ENCODE assay signal across 11 mouse cellular contexts in the genomic region with DNA sequence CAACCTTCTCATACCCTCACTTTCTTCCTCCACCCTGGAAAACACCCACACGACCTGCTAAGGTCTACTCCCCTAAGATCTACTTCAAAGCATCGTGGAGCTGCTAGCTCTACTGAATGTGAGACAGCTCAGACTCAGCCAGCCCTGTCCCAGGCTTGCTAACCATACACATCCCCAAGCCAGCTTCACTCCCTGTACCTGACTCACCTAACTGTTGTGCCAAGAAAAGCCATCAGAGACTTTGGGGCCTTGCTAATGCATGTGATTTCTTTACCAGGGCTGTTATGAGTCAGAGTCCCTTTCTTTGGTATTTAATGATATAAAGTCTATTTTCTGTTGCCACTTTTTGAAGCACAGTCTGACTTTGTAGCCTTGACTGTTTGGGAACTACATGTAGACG. TPM values are rescaled to one million over a fixed set of nuclear protein-coding genes. Genes with fewer than 3 reads are reported as not detected.
A peak's percentile ranks its signal among the peaks of the same experiment; 100 is the strongest.
DNase-seq lines count a peak whose midpoint lies in the region; ATAC-seq and TF ChIP-seq lines count a peak whose summit lies in the region.
"Had no signal": no experiment of that assay in that cellular context is flagged by ENCODE, and none has a peak within 500 bp of the region (broad histone marks: within the 10 kb centered on the region; RNA-seq: fewer than 3 reads in every experiment).

No protein-coding gene starts in this region.

- H3K4me2 ChIP-seq in lung, embryonic 16.5 days (ENCODE audit: low read depth, low read length) = peak overlapping the region; percentile 73
- H3K4me2 ChIP-seq in intestine, embryonic 16.5 days (ENCODE audit: low read depth, low read length) = peak overlapping the region; percentile 70; the same call in 1 of the 2 replicates
- H3K4me2 ChIP-seq in stomach, postnatal 0 days (replicated peaks; ENCODE audit: low read depth) = peak overlapping the region; percentile 74; the same call in 1 of the 2 replicates

- 51% methylated on average over 3 of the region's 3 CpGs for WGBS in lung, embryonic 16.5 days
- 69% methylated on average over 3 of the region's 3 CpGs for WGBS in intestine, embryonic 16.5 days
- 60% methylated on average over 3 of the region's 3 CpGs for WGBS in stomach, postnatal 0 days

- peak; percentile 59 for DNase-seq in adrenal gland, adult 2 months
- DNase-seq in adrenal gland, adult 18-20 months (ENCODE audit: low spot score in 2 of 2) = no peak
- DNase-seq in lung, adult 18-20 months = no peak
- no peak for DNase-seq in stomach, postnatal 0 days (ENCODE audit: low spot score)
- DNase-seq in right cerebral cortex, adult 2 months (ENCODE audit: low spot score in 2 of 2) = no peak
- DNase-seq in spleen, postnatal 4 days (ENCODE audit: low spot score in 2 of 2) = no peak
- DNase-seq: kidney, adult 8-10 months; liver, embryonic 13.5 days; thymus, adult 18-20 months had no signal

- H3K27me3 ChIP-seq in lung, embryonic 16.5 days (ENCODE audit: control insufficient read depth, insufficient read depth, low read depth, low read length) = no peaks in the 10 kb centered on the region
- no peaks in the 10 kb centered on the region for H3K27me3 ChIP-seq in intestine, embryonic 16.5 days (replicated peaks; ENCODE audit: control insufficient read depth, insufficient read depth, low read length)
- H3K27me3 ChIP-seq in stomach, postnatal 0 days (ENCODE audit: control insufficient read depth, insufficient read depth, low read length) = no peaks in the 10 kb centered on the region

- peak overlapping the region; percentile 21; the same call in 1 of the 2 replicates for H3K9ac ChIP-seq in lung, embryonic 16.5 days (ENCODE audit: low read length)
- H3K9ac ChIP-seq in intestine, embryonic 16.5 days (ENCODE audit: low read depth, low read length) = 0 out of 2 replicates have a peak overlapping the region, but pooled peaks have one; percentile 6
- H3K9ac ChIP-seq in stomach, postnatal 0 days (ENCODE audit: low read length) = peak overlapping the region; percentile 35; the same call in 1 of the 2 replicates

- no peak for TF ChIP-seq EP300 in stomach, postnatal 0 days (optimal IDR thresholded peaks at IDR 0.05)

- no peak for TF ChIP-seq CTCF in stomach, postnatal 0 days (IDR thresholded peaks at IDR 0.05; ENCODE audit: low read depth)

- H3K4me3 ChIP-seq in lung, embryonic 16.5 days (ENCODE audit: low read length) = peak overlapping the region; percentile 81
- H3K4me3 ChIP-seq in intestine, embryonic 16.5 days (ENCODE audit: low read length) = no peak overlapping the region
- H3K4me3 ChIP-seq in stomach, postnatal 0 days (ENCODE audit: low read depth, low read length) = no peak overlapping the region

- H3K9me3 ChIP-seq in lung, embryonic 16.5 days (ENCODE audit: control insufficient read depth, low read length) = peaks cover 4% of the 10 kb centered on the region; the same call in 1 of the 2 replicates
- 0 out of 2 replicates have a peak, but pooled peaks cover 5% of the 10 kb centered on the region for H3K9me3 ChIP-seq in intestine, embryonic 16.5 days (ENCODE audit: control insufficient read depth, low read length)
- no peaks in the 10 kb centered on the region for H3K9me3 ChIP-seq in stomach, postnatal 0 days (ENCODE audit: control insufficient read depth, low read length)
- H3K9me3 ChIP-seq: liver, embryonic 13.5 days had no signal

- no peak overlapping the region for H3K27ac ChIP-seq in lung, embryonic 16.5 days (ENCODE audit: low read length)
- no peak overlapping the region for H3K27ac ChIP-seq in intestine, embryonic 16.5 days (ENCODE audit: low read length)
- no peak overlapping the region; the same call in 1 of the 2 replicates for H3K27ac ChIP-seq in stomach, postnatal 0 days (replicated peaks)
- H3K27ac ChIP-seq: liver, embryonic 13.5 days had no signal

- H3K36me3 ChIP-seq in lung, embryonic 16.5 days (ENCODE audit: control insufficient read depth, insufficient read depth, low read length) = peaks cover 12% of the 10 kb centered on the region
- H3K36me3 ChIP-seq in intestine, embryonic 16.5 days (ENCODE audit: control insufficient read depth, insufficient read depth, low read length) = no peaks in the 10 kb centered on the region
- H3K36me3 ChIP-seq in stomach, postnatal 0 days (ENCODE audit: control insufficient read depth, insufficient read depth, low read length) = no peaks in the 10 kb centered on the region
- H3K36me3 ChIP-seq: liver, embryonic 13.5 days had no signal

- peaks cover 18% of the 10 kb centered on the region for H3K4me1 ChIP-seq in lung, embryonic 16.5 days (replicated peaks; ENCODE audit: control insufficient read depth, insufficient read depth, low read length)
- peaks cover 5% of the 10 kb centered on the region; the same call in 1 of the 2 replicates for H3K4me1 ChIP-seq in intestine, embryonic 16.5 days (ENCODE audit: control insufficient read depth, insufficient read depth, low read length)
- H3K4me1 ChIP-seq in stomach, postnatal 0 days (replicated peaks; ENCODE audit: control insufficient read depth, insufficient read depth) = no peaks in the 10 kb centered on the region

- ATAC-seq in lung, embryonic 16.5 days (ENCODE audit: low read depth) = no peak
- no peak for ATAC-seq in intestine, embryonic 16.5 days
- no peak for ATAC-seq in stomach, postnatal 0 days (ENCODE audit: low FRiP score, low TSS enrichment)

RNA-seq across cellular contexts. Expression of a gene that starts 1.9 kb away (rescaled TPM):
- total RNA-seq in adrenal gland, adult 2 months (2021) = 10 to 100 TPM; 13.6 to 32.2 TPM
- 33.7 and 49.8 TPM in 2 replicates for polyA plus RNA-seq in adrenal gland, adult 2 months (2012; rRNA removed)
- total RNA-seq in adrenal gland, adult 18-20 months (2021) = 10 to 100 TPM; 17.8 to 22.0 TPM
- 6.5 and 7.2 TPM in 2 replicates for polyA plus RNA-seq in lung, embryonic 16.5 days (2015; fragmentation: Nextera tagmentation; extraction: Ambion mirVana)
- 3.2 and 3.4 TPM in 2 replicates for polyA plus RNA-seq in intestine, embryonic 16.5 days (2015; fragmentation: Nextera tagmentation; extraction: Ambion mirVana)
- 3.5 and 5.0 TPM in 2 replicates for polyA plus RNA-seq in stomach, postnatal 0 days (2015; fragmentation: Nextera tagmentation; extraction: Ambion mirVana)

RNA-seq across cellular contexts. Expression of a gene that starts 35.9 kb away (rescaled TPM):
- total RNA-seq in adrenal gland, adult 2 months (2021) = not detected
- not detected in 2 replicates for polyA plus RNA-seq in adrenal gland, adult 2 months (2012; rRNA removed)
- not detected for total RNA-seq in adrenal gland, adult 18-20 months (2021)
- polyA plus RNA-seq in lung, embryonic 16.5 days (2015; fragmentation: Nextera tagmentation; extraction: Ambion mirVana) = not detected in 2 replicates
- polyA plus RNA-seq in intestine, embryonic 16.5 days (2015; fragmentation: Nextera tagmentation; extraction: Ambion mirVana) = not detected in 2 replicates
- polyA plus RNA-seq in stomach, postnatal 0 days (2015; fragmentation: Nextera tagmentation; extraction: Ambion mirVana) = not detected in 2 replicates
- polyA plus RNA-seq: liver, embryonic 13.5 days had no signal

RNA-seq across cellular contexts. Expression of a gene that starts 38.3 kb away (rescaled TPM):
- 10 to 100 TPM; 63.5 to 75.7 TPM for total RNA-seq in adrenal gland, adult 2 months (2021)
- polyA plus RNA-seq in adrenal gland, adult 2 months (2012; rRNA removed) = 22.5 and 25.2 TPM in 2 replicates
- total RNA-seq in adrenal gland, adult 18-20 months (2021) = 10 to 100 TPM; 58.7 to 62.7 TPM
- polyA plus RNA-seq in lung, embryonic 16.5 days (2015; fragmentation: Nextera tagmentation; extraction: Ambion mirVana) = 192 and 203 TPM in 2 replicates
- polyA plus RNA-seq in intestine, embryonic 16.5 days (2015; fragmentation: Nextera tagmentation; extraction: Ambion mirVana) = 126 and 144 TPM in 2 replicates
- polyA plus RNA-seq in stomach, postnatal 0 days (2015; fragmentation: Nextera tagmentation; extraction: Ambion mirVana) = 80.4 and 80.5 TPM in 2 replicates
